Mouse (Mus musculus) intestine, embryonic 14.5 days (tissue): ENCODE results near the gene Rps19bp1. TPM values are rescaled to one million over a fixed set of nuclear protein-coding genes. Genes with fewer than 3 reads are reported as not detected.

Source experiments
- ATAC-seq: fragments of 200-750 bp; cut with Nextera tagmentation; replicated peaks from 2 replicates; pipeline ENCODE4 v1.8.0; 2017; ENCODE audit warnings: low read depth, moderate number of reproducible peaks, moderate TSS enrichment, moderate library complexity; ENCODE audit not compliant: low FRiP score, low TSS enrichment
- DNase-seq: peaks from one replicate; pipeline ENCODE4 v3.0.0-alpha.2; 2018; ENCODE audit warnings: low spot score
- H3K27ac ChIP-seq: fragments of 300-500 bp; sonication (generic); 2 replicates; pipeline ENCODE4 v1.5.1; 2014; ENCODE audit warnings: low read depth, mild to moderate bottlenecking, control low read depth
- H3K27me3 ChIP-seq: fragments of 300-500 bp; sonication (generic); replicated peaks from 2 replicates; pipeline ENCODE4 v1.6.1; 2014; ENCODE audit warnings: low read length, control low read depth; ENCODE audit not compliant: control insufficient read depth, insufficient read depth
- H3K36me3 ChIP-seq: fragments of 300-500 bp; sonication (generic); 2 replicates; pipeline ENCODE4 v1.6.1; 2014; ENCODE audit warnings: low read length, control low read depth; ENCODE audit not compliant: control insufficient read depth, insufficient read depth
- H3K4me1 ChIP-seq: fragments of 300-500 bp; sonication (generic); replicated peaks from 2 replicates; pipeline ENCODE4 v1.6.1; 2014; ENCODE audit warnings: low read length, control low read depth, mixed read lengths; ENCODE audit not compliant: control insufficient read depth, insufficient read depth
- H3K4me2 ChIP-seq: fragments of 300-500 bp; sonication (generic); 2 replicates; pipeline ENCODE4 v1.6.1; 2014; ENCODE audit warnings: low read length
- H3K4me3 ChIP-seq: fragments of 300-500 bp; sonication (generic); 2 replicates; pipeline ENCODE4 v1.5.1; 2014; ENCODE audit warnings: low read depth, low read length, control low read depth, mixed read lengths
- H3K9ac ChIP-seq: fragments of 300-500 bp; sonication (generic); 2 replicates; pipeline ENCODE4 v1.6.1; 2014; ENCODE audit warnings: mild to moderate bottlenecking, low read length
- H3K9me3 ChIP-seq: fragments of 300-500 bp; sonication (generic); 2 replicates; pipeline ENCODE4 v1.6.1; 2016; ENCODE audit warnings: low read length, control low read depth; ENCODE audit not compliant: control insufficient read depth
- WGBS: fragments of 180-500 bp; shearing (Covaris S2); extraction: QIAGEN DNeasy Blood & Tissue Kit; methylation state at CpG from one replicate; pipeline ENCODE4 v1.1.7; 2014; 5-methylcytosine and 5-hydroxymethylcytosine counted together
- polyA plus RNA-seq: library from polyadenylated mRNA; unstranded; fragments of >200 nt; fragmentation: Nextera tagmentation; extraction: Ambion mirVana; gene quantifications from 2 replicates; pipeline ENCODE4 v1.2.1, GENCODE M21; 2014

The Rps19bp1 gene
- polyA plus RNA-seq, 1 experiment from 2014 or later, result 67.2 TPM

- Histone ChIP-seq H3K9me3 (no peaks in the 10 kb centered on the region), H3K4me3 (no peak overlapping the region), H3K4me2 (peak overlapping the region; percentile 30; the same call in 1 of the 2 replicates), H3K27ac (no peak overlapping the region), H3K27me3 (no peaks in the 10 kb centered on the region), H3K4me1 (0 out of 2 replicates have a peak, but pooled peaks cover 3% of the 10 kb centered on the region), H3K36me3 (0 out of 2 replicates have a peak, but pooled peaks cover 7% of the 10 kb centered on the region), H3K9ac (no peak overlapping the region)
- peak; percentile 53; the same call in 1 of the 2 replicates for ATAC-seq
- 20% methylated on average over 14 of the region's 14 CpGs for WGBS
- DNase-seq, result no peak
Measured at GRCm38 (mm10) chr15:80219211-80219610, 44.9 kb downstream of the Rps19bp1 start.

DNA sequence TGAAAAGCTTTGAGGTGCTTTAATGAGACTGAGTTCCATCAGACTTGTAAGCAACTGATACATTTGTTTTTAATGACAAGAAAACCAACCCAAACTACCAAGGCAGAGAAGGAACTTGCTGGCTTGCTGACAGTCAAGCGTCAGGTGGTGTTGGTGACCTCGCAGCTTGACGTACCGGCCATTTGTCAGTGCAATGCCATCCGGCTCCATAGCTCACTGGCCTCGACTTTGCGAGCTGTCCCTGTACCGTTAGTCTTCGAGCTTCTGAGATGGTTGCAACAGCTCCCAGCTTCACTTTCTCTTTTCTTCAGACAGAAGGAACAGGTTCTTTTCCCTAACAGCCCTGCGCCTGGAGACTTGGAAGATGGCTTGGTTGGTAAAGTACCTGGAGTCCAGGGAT lies 46.6 kb downstream of the Rps19bp1 start:
- no peaks in the 10 kb centered on the region for H3K9me3 ChIP-seq
- no peak overlapping the region for H3K9ac ChIP-seq
- WGBS, result 82% methylated on average over 10 of the region's 10 CpGs
- peaks cover 17% of the 10 kb centered on the region for H3K36me3 ChIP-seq
- ATAC-seq, result no peak
- no peak overlapping the region for H3K4me2 ChIP-seq
- H3K4me1 ChIP-seq, result 0 out of 2 replicates have a peak, but pooled peaks cover 3% of the 10 kb centered on the region
- no peak for DNase-seq
- H3K27ac ChIP-seq, result no peak overlapping the region
- no peaks in the 10 kb centered on the region for H3K27me3 ChIP-seq
- H3K4me3 ChIP-seq, result no peak overlapping the region

- 59% methylated on average over 9 of the region's 9 CpGs for WGBS
- peaks cover 27% of the 10 kb centered on the region for H3K36me3 ChIP-seq
- no peak overlapping the region for H3K9ac ChIP-seq
- H3K27ac ChIP-seq, result no peak overlapping the region
- H3K27me3 ChIP-seq, result no peaks in the 10 kb centered on the region
- no peak overlapping the region for H3K4me2 ChIP-seq
- no peaks in the 10 kb centered on the region for H3K9me3 ChIP-seq
- H3K4me3 ChIP-seq, result no peak overlapping the region
- H3K4me1 ChIP-seq, result 0 out of 2 replicates have a peak, but pooled peaks cover 3% of the 10 kb centered on the region
- no peak for DNase-seq
- ATAC-seq, result no peak
Measured at GRCm38 (mm10) chr15:80216480-80216820, 47.7 kb downstream of the Rps19bp1 start.

DNA sequence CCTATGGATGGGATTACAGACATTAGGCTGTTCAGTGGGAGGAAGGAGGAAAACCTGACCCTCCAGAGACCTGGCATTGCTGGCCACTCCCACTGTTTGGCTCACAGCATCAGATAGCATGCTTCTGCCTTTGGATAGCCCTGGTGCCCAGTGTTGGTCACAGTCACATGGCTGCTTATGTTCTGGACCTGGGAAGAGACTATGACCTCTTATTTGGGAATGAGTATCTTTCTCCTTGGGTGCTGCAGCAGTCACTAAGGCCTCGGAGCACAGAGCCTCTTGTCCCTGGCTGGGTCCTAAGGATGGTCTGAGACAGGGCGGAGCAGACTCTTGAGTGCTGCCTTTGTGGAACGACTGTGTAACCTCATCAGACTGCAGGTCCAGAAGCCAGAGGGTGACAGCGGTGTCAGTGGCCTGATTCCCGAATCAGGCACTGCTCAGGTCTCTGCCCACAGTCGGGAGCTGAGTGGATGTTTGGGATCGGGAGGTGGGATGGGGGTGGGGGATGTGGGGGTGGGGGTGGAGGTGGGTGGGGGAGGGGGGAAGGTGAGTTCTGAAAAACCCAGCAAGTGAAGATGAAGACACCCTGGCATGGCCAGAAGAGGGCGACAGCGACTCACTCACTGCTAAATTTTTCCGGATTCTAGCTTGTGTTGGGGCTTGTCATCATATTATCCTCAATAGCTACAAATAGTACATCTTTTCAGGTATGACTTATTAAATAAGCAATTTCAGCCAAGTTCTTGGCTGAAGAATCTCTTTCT lies 48.2 kb downstream of the Rps19bp1 start:
- Histone ChIP-seq H3K4me2 (no peak overlapping the region), H3K27ac (no peak overlapping the region), H3K4me3 (no peak overlapping the region), H3K9ac (no peak overlapping the region), H3K4me1 (0 out of 2 replicates have a peak, but pooled peaks cover 3% of the 10 kb centered on the region), H3K27me3 (no peaks in the 10 kb centered on the region), H3K36me3 (peaks cover 33% of the 10 kb centered on the region), H3K9me3 (no peaks in the 10 kb centered on the region)
- ATAC-seq, result no peak
- no peak for DNase-seq
- 16% methylated on average over 10 of the region's 10 CpGs for WGBS

DNA sequence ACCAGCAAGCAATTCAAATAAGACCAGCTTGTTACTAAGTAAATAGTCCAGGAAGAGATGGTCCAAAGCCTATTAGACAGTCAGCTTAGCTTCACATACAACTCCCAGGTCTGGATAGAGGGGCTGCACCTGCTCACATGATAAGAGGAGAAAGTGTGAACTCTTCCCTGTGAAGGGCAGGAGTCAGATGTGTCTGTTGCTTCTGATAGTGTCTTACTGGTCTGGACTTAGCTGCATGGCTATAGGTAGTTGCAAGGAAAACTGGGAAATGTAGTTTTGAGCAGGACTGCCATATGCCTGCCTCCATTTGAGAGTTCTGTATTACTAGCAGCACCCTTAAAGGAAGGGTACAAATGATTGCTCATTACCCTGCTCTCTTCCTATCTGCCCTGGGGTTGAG lies 50.4 kb downstream of the Rps19bp1 start:
- H3K4me1 ChIP-seq, result no peaks in the 10 kb centered on the region

More for the DNA sequence above, 50.4 kb downstream of the Rps19bp1 start:
- Histone ChIP-seq H3K9ac (no peak overlapping the region), H3K27me3 (no peaks in the 10 kb centered on the region), H3K4me2 (no peak overlapping the region), H3K4me3 (no peak overlapping the region), H3K36me3 (peaks cover 33% of the 10 kb centered on the region), H3K9me3 (no peaks in the 10 kb centered on the region), H3K27ac (no peak overlapping the region)
- ATAC-seq, result no peak
- no peak for DNase-seq

Other genes starting within 250 kb of the Rps19bp1 start
- gene Pdgfb, start 249.3 kb downstream of the Rps19bp1 start, polyA plus RNA-seq, result 6.6 and 8.1 TPM in 2 replicates
- 20.7 and 24.3 TPM in 2 replicates for gene Syngr1, start 173.0 kb downstream of the Rps19bp1 start, polyA plus RNA-seq
- gene Rpl3, start 172.4 kb downstream of the Rps19bp1 start, polyA plus RNA-seq, result 1,482 and 1,532 TPM in 2 replicates
- gene Tab1, start 131.2 kb downstream of the Rps19bp1 start, polyA plus RNA-seq, result 36.1 and 37.5 TPM in 2 replicates
- gene Mgat3, start 90.6 kb downstream of the Rps19bp1 start, polyA plus RNA-seq, result 10.5 and 11.1 TPM in 2 replicates
- gene Mief1, start 30.3 kb downstream of the Rps19bp1 start, polyA plus RNA-seq, result 32.0 and 38.8 TPM in 2 replicates
- gene AC140267.1, start 28.5 kb downstream of the Rps19bp1 start, polyA plus RNA-seq, result not detected in 2 replicates
- 125 and 136 TPM in 2 replicates for gene Atf4, start 9.1 kb downstream of the Rps19bp1 start, polyA plus RNA-seq
- not detected in 2 replicates for gene Cacna1i, start 22.9 kb upstream of the Rps19bp1 start, polyA plus RNA-seq